Mouse (Mus musculus) erythroblast, embryonic 14.5 days (primary cell): ENCODE measurements around the gene G0s2.

Source experiments
- GATA1 ChIP-seq: IDR thresholded peaks from 2 replicates; pipeline ENCODE4 v1.6.1; 2012; ENCODE audit warnings: low read length, inconsistent platforms, mixed read lengths
- TAL1 ChIP-seq: IDR thresholded peaks from 3 replicates; pipeline ENCODE4 v1.6.1; 2012; ENCODE audit warnings: low read length, inconsistent platforms, mixed read lengths

DNA sequence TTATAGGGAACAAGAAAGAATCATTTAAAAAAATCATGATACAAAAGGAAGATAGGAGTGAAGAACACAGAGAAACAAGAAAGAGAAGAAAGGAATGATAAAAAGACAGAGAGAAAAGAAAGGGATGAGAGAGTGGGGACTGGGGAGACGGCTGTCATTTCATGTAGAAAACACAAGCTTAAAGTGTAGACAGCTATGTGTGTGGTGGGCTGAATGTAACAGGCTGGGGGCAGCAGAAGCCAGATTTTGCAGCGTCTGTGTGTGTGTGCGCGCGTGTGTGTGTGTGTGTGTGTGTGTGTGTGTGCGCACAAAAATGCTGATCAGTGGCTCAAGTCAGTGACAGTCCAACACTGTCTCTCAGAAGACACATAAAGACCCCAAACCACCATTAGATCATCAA is 28.8 kb downstream of the G0s2 start:
- TF ChIP-seq GATA1 (no peak), TAL1 (no peak)
